Mouse (Mus musculus) kidney, embryonic 16.5 days (tissue): ENCODE data around the gene Me1. TPM values are rescaled to one million over a fixed set of nuclear protein-coding genes. Genes with fewer than 3 reads are reported as not detected.

Source experiments
- ATAC-seq: fragments of 200-750 bp; cut with Nextera tagmentation; 2 replicates; pipeline ENCODE4 v1.8.0; 2017; ENCODE audit warnings: moderate TSS enrichment; ENCODE audit not compliant: low FRiP score, low TSS enrichment
- H3K27ac ChIP-seq: fragments of 300-500 bp; sonication (generic); 2 replicates; pipeline ENCODE4 v1.5.1; 2014; ENCODE audit warnings: low read length
- H3K27me3 ChIP-seq: fragments of 300-500 bp; sonication (generic); 2 replicates; pipeline ENCODE4 v1.6.1; 2014; ENCODE audit warnings: low read length, control low read depth, mixed read lengths; ENCODE audit not compliant: insufficient read depth
- H3K36me3 ChIP-seq: fragments of 300-500 bp; sonication (generic); 2 replicates; pipeline ENCODE4 v1.6.1; 2014; ENCODE audit warnings: low read length, control low read depth, mixed read lengths; ENCODE audit not compliant: insufficient read depth
- H3K4me1 ChIP-seq: fragments of 300-500 bp; sonication (generic); 2 replicates; pipeline ENCODE4 v1.6.1; 2014; ENCODE audit warnings: low read length, control low read depth, mixed read lengths; ENCODE audit not compliant: insufficient read depth
- H3K4me2 ChIP-seq: fragments of 300-500 bp; sonication (generic); replicated peaks from 2 replicates; pipeline ENCODE4 v1.6.1; 2014; ENCODE audit warnings: low read depth, low read length
- H3K4me3 ChIP-seq: fragments of 300-500 bp; sonication (generic); 2 replicates; pipeline ENCODE4 v1.5.1; 2014; ENCODE audit warnings: mild to moderate bottlenecking, low read length
- H3K9ac ChIP-seq: fragments of 300-500 bp; sonication (generic); replicated peaks from 2 replicates; pipeline ENCODE4 v1.6.1; 2014; ENCODE audit warnings: low read length
- H3K9me3 ChIP-seq: fragments of 300-500 bp; sonication (generic); 2 replicates; pipeline ENCODE4 v1.6.1; 2016; ENCODE audit warnings: low read length, control low read depth
- WGBS: fragments of 180-500 bp; shearing (Covaris S2); extraction: QIAGEN DNeasy Blood & Tissue Kit; methylation state at CpG from one replicate; pipeline ENCODE4 v1.1.7; 2014; 5-methylcytosine and 5-hydroxymethylcytosine counted together
- polyA plus RNA-seq: library from polyadenylated mRNA; unstranded; fragments of >200 nt; fragmentation: Nextera tagmentation; extraction: Ambion mirVana; gene quantifications from 2 replicates; pipeline ENCODE4 v1.2.1, GENCODE M21; 2015

Gene Me1
- polyA plus RNA-seq, 1 experiment from 2014 or later: 16.1 TPM

DNA sequence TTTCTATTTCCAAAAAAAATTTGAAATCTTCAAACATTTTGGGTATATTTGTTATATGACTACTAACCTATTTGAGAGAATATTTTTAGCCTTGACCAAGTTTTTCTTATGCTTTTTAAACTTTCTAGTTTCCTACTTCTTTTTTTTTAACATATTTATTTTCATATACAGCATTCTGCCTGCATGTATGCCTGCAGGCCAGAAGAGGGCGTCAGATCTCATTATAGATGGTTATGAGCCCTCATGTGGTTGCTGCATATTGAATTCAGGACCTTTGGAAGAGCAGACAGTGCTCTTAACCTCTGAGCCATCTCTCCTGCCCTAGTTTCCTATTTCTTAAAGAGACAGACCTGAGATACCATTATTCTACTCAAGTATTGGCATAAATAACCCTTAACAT is 48.9 kb downstream of the Me1 start:
- Histone ChIP-seq H3K4me1 (no peaks in the 10 kb centered on the region), H3K4me2 (no peak overlapping the region), H3K9me3 (no peaks in the 10 kb centered on the region), H3K4me3 (no peak overlapping the region), H3K36me3 (no peaks in the 10 kb centered on the region), H3K9ac (no peak overlapping the region), H3K27me3 (no peaks in the 10 kb centered on the region), H3K27ac (no peak overlapping the region)
- 9% methylated on average over 1 of the region's 1 CpGs for WGBS
- ATAC-seq: no peak

- Histone ChIP-seq H3K4me2 (no peak overlapping the region), H3K4me3 (no peak overlapping the region), H3K9ac (no peak overlapping the region), H3K9me3 (no peaks in the 10 kb centered on the region), H3K36me3 (no peaks in the 10 kb centered on the region), H3K27me3 (no peaks in the 10 kb centered on the region), H3K4me1 (no peaks in the 10 kb centered on the region), H3K27ac (no peak overlapping the region)
- ATAC-seq: no peak
- WGBS: 94% methylated on average over 4 of the region's 4 CpGs
These were observed 52.3 kb downstream of the Me1 start for GRCm38 (mm10) chr9:86643497-86643896.

DNA sequence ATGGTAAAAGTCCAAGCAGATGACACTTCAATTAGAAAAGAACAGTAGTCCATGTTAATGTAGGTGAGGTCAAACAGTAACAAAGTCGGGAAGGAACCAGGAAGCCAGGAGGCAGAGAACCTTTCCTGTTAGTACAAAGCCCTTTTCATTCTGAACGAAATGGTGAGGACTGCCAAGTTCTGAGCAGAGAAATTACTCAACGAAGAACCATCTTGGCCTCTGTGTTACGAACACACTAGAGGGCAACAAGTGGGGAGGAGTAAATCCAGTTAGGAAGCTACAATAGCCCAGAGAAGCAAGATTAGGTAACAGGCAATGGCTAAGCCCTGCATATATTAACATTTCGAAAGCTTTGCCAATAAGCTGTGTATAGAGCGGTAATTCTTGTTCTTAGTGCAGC is 57.0 kb downstream of the Me1 start:
- ATAC-seq: no peak
- H3K4me3 ChIP-seq: no peak overlapping the region
- WGBS: 62% methylated on average over 6 of the region's 6 CpGs
- H3K4me1 ChIP-seq: no peaks in the 10 kb centered on the region
- no peak overlapping the region for H3K4me2 ChIP-seq
- no peaks in the 10 kb centered on the region for H3K27me3 ChIP-seq
- no peaks in the 10 kb centered on the region for H3K9me3 ChIP-seq
- no peaks in the 10 kb centered on the region for H3K36me3 ChIP-seq
- no peak overlapping the region for H3K27ac ChIP-seq
- no peak overlapping the region for H3K9ac ChIP-seq

GRCm38 (mm10) chr9:86631153-86631552 is 64.6 kb downstream of the Me1 start:
- H3K27ac ChIP-seq: no peak overlapping the region
- no peaks in the 10 kb centered on the region for H3K4me1 ChIP-seq
- H3K36me3 ChIP-seq: no peaks in the 10 kb centered on the region
- H3K9ac ChIP-seq: no peak overlapping the region
- 89% methylated on average over 7 of the region's 7 CpGs for WGBS
- H3K27me3 ChIP-seq: no peaks in the 10 kb centered on the region
- no peak for ATAC-seq
- H3K4me2 ChIP-seq: no peak overlapping the region
- no peak overlapping the region for H3K4me3 ChIP-seq
- no peaks in the 10 kb centered on the region for H3K9me3 ChIP-seq

- no peaks in the 10 kb centered on the region for H3K27me3 ChIP-seq
- no peak overlapping the region for H3K27ac ChIP-seq
- no peak overlapping the region for H3K4me2 ChIP-seq
- no peak overlapping the region for H3K9ac ChIP-seq
- no peaks in the 10 kb centered on the region for H3K4me1 ChIP-seq
- no peaks in the 10 kb centered on the region for H3K9me3 ChIP-seq
- no peak for ATAC-seq
- WGBS: 79% methylated on average over 5 of the region's 5 CpGs
- no peaks in the 10 kb centered on the region for H3K36me3 ChIP-seq
- H3K4me3 ChIP-seq: no peak overlapping the region
These were observed 65.3 kb downstream of the Me1 start for GRCm38 (mm10) chr9:86630352-86630931.

GRCm38 (mm10) chr9:86629379-86629778 is 66.4 kb downstream of the Me1 start:
- Histone ChIP-seq H3K9me3 (no peaks in the 10 kb centered on the region), H3K9ac (no peak overlapping the region), H3K36me3 (no peaks in the 10 kb centered on the region), H3K4me2 (no peak overlapping the region), H3K4me3 (no peak overlapping the region), H3K27ac (no peak overlapping the region), H3K4me1 (no peaks in the 10 kb centered on the region), H3K27me3 (no peaks in the 10 kb centered on the region)
- 83% methylated on average over 6 of the region's 6 CpGs for WGBS
- ATAC-seq: no peak

GRCm38 (mm10) chr9:86627745-86628496 is 67.8 kb downstream of the Me1 start:
- Histone ChIP-seq H3K27ac (no peak overlapping the region), H3K27me3 (no peaks in the 10 kb centered on the region), H3K9me3 (no peaks in the 10 kb centered on the region), H3K4me1 (no peaks in the 10 kb centered on the region), H3K4me3 (no peak overlapping the region), H3K4me2 (no peak overlapping the region), H3K9ac (no peak overlapping the region), H3K36me3 (no peaks in the 10 kb centered on the region)
- WGBS: 91% methylated on average over 10 of the region's 10 CpGs
- no peak for ATAC-seq

DNA sequence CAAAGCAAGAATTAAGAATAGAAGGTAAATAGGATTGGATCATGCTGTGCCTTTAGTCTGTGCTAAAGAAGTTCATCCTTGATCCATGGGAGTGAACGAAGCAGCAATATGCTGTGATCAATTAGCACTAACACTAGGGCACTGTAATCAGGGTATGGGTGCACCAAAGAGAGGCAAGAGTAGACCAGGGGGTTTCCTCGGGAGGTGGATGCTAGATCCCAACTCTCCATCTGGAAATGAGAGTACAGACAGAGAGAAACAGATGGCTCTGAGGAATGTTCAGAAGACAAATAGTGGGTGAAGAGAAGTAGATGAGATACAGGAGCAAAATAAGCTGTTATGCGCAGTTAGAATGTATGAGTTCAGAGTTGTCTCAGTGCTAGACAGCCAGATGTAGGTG is 68.8 kb downstream of the Me1 start:
- no peaks in the 10 kb centered on the region for H3K27me3 ChIP-seq

GRCm38 (mm10) chr9:86624781-86625180 is 71.0 kb downstream of the Me1 start:
- Histone ChIP-seq H3K27me3 (no peaks in the 10 kb centered on the region), H3K4me2 (no peak overlapping the region), H3K9ac (no peak overlapping the region), H3K36me3 (no peaks in the 10 kb centered on the region), H3K27ac (no peak overlapping the region), H3K9me3 (no peaks in the 10 kb centered on the region), H3K4me1 (no peaks in the 10 kb centered on the region), H3K4me3 (no peak overlapping the region)
- ATAC-seq: no peak
- WGBS: 90% methylated on average over 6 of the region's 6 CpGs

More for the DNA sequence above, 68.8 kb downstream of the Me1 start:
- Histone ChIP-seq H3K9ac (no peak overlapping the region), H3K4me3 (no peak overlapping the region), H3K36me3 (no peaks in the 10 kb centered on the region), H3K4me2 (no peak overlapping the region), H3K27ac (no peak overlapping the region), H3K4me1 (no peaks in the 10 kb centered on the region), H3K9me3 (no peaks in the 10 kb centered on the region)
- no peak for ATAC-seq
- 83% methylated on average over 3 of the region's 3 CpGs for WGBS

DNA sequence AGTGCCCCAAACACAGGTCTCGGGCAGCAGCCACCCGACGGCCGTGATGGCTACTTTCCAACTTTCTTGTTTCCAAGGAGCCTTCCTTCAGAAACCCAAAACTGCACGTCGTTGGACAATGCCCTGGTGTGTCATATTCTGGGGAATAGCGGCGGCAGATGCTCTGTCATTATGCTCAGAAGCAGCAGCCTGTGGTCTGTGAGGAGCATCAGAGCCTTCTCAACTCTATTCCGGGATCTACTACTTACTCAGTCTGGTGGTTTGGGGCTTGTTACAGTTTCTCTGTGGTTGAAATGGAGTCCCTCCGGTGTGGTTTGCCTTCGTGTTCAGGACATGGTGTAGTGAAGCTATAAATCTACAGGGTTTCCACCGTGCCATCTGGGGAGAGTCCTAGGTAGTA is 71.7 kb downstream of the Me1 start:
- 78% methylated on average over 12 of the region's 12 CpGs for WGBS
- no peak overlapping the region for H3K4me2 ChIP-seq

More for the DNA sequence above, 71.7 kb downstream of the Me1 start:
- H3K9me3 ChIP-seq: no peaks in the 10 kb centered on the region
- no peak overlapping the region for H3K4me3 ChIP-seq
- H3K27ac ChIP-seq: no peak overlapping the region
- no peaks in the 10 kb centered on the region for H3K36me3 ChIP-seq
- H3K27me3 ChIP-seq: no peaks in the 10 kb centered on the region
- no peaks in the 10 kb centered on the region for H3K4me1 ChIP-seq
- no peak overlapping the region for H3K9ac ChIP-seq
- no peak for ATAC-seq
